Mouse (Mus musculus): ENCODE measurements around the gene Nolc1.

- no peak for TF ChIP-seq CTCF (conservative IDR thresholded peaks at IDR 0.05 in 1 of 2, IDR thresholded peaks at IDR 0.05 in 1 of 2; ENCODE audit: low read depth in 2 of 2, low read length in 2 of 2)
- peak; percentile 76 for TF ChIP-seq SIN3A (IDR thresholded peaks at IDR 0.05; ENCODE audit: low read length)
- no peak for TF ChIP-seq EP300 (IDR thresholded peaks at IDR 0.05; ENCODE audit: low read length)
- no peak for TF ChIP-seq RCOR1 (conservative IDR thresholded peaks at IDR 0.05; ENCODE audit: low read depth, low read length)
- TF ChIP-seq UBTF (IDR thresholded peaks at IDR 0.05; ENCODE audit: low read depth, low read length): peak; percentile 63; the same call in 1 of the 2 replicates
These were observed 19.2 kb upstream of the Nolc1 start for GRCm38 (mm10) chr19:46056388-46056946.

All from CH12.LX (cell line).